Mouse (Mus musculus): ENCODE measurements at regions not wholly inside any gene's neighbourhood (a gene's known extent, or its start where the extent isn't known, plus 50 kb on each side); places are given as distances from the start of the nearest gene placed in this dataset.
A peak's percentile ranks its signal among the peaks of the same experiment; 100 is the strongest.

GRCm38 (mm10) chr12:9807406-9807805, 237.5 kb downstream of the Osr1 start:
- no peak for ATAC-seq (replicated peaks; ENCODE audit: low FRiP score)
- Histone ChIP-seq H3K4me2 (ENCODE audit: low read depth, low read length, severe bottlenecking) (no peak overlapping the region), H3K9ac (ENCODE audit: low read length) (no peak overlapping the region), H3K4me3 (ENCODE audit: low read depth, low read length) (no peak overlapping the region), H3K9me3 (ENCODE audit: control insufficient read depth, low read length) (no peaks in the 10 kb centered on the region), H3K4me1 (replicated peaks; ENCODE audit: control insufficient read depth, insufficient read depth, low read length) (no peaks in the 10 kb centered on the region), H3K36me3 (ENCODE audit: control insufficient read depth, insufficient read depth, low read length) (no peaks in the 10 kb centered on the region), H3K27ac (ENCODE audit: low read depth, low read length) (no peak overlapping the region), H3K27me3 (ENCODE audit: control insufficient read depth, insufficient read depth, low read length) (no peaks in the 10 kb centered on the region)
- WGBS: 70% methylated on average over 1 of the region's 1 CpGs
- DNase-seq (ENCODE audit: low spot score): no peak

- peak; percentile 54 for DNase-seq (ENCODE audit: low spot score)
- WGBS: 64% methylated on average over 3 of the region's 3 CpGs
These were observed 263.4 kb downstream of the Osr1 start for GRCm38 (mm10) chr12:9833273-9833672.

GRCm38 (mm10) chr12:9839198-9839845, 269.4 kb downstream of the Osr1 start:
- H3K9me3 ChIP-seq (ENCODE audit: control insufficient read depth, low read length): no peaks in the 10 kb centered on the region
- 70% methylated on average over 5 of the region's 5 CpGs for WGBS
- H3K36me3 ChIP-seq (ENCODE audit: control insufficient read depth, insufficient read depth, low read length): no peaks in the 10 kb centered on the region
- ATAC-seq (replicated peaks; ENCODE audit: low FRiP score): no peak
- no peaks in the 10 kb centered on the region for H3K4me1 ChIP-seq (replicated peaks; ENCODE audit: control insufficient read depth, insufficient read depth, low read length)
- H3K9ac ChIP-seq (ENCODE audit: low read length): no peak overlapping the region
- no peak overlapping the region for H3K27ac ChIP-seq (ENCODE audit: low read depth, low read length)
- DNase-seq (ENCODE audit: low spot score): no peak
- H3K27me3 ChIP-seq (ENCODE audit: control insufficient read depth, insufficient read depth, low read length): no peaks in the 10 kb centered on the region
- H3K4me3 ChIP-seq (ENCODE audit: low read depth, low read length): no peak overlapping the region
- H3K4me2 ChIP-seq (ENCODE audit: low read depth, low read length, severe bottlenecking): no peak overlapping the region

More at GRCm38 (mm10) chr12:9833273-9833672, 263.4 kb downstream of the Osr1 start:
- no peak overlapping the region for H3K4me2 ChIP-seq (ENCODE audit: low read depth, low read length, severe bottlenecking)
- H3K36me3 ChIP-seq (ENCODE audit: control insufficient read depth, insufficient read depth, low read length): no peaks in the 10 kb centered on the region
- no peak overlapping the region for H3K27ac ChIP-seq (ENCODE audit: low read depth, low read length)
- no peaks in the 10 kb centered on the region for H3K4me1 ChIP-seq (replicated peaks; ENCODE audit: control insufficient read depth, insufficient read depth, low read length)
- no peak for ATAC-seq (replicated peaks; ENCODE audit: low FRiP score)
- H3K9ac ChIP-seq (ENCODE audit: low read length): no peak overlapping the region
- H3K27me3 ChIP-seq (ENCODE audit: control insufficient read depth, insufficient read depth, low read length): no peaks in the 10 kb centered on the region
- no peaks in the 10 kb centered on the region for H3K9me3 ChIP-seq (ENCODE audit: control insufficient read depth, low read length)
- no peak overlapping the region for H3K4me3 ChIP-seq (ENCODE audit: low read depth, low read length)

GRCm38 (mm10) chr12:9839949-9840348, 270.0 kb downstream of the Osr1 start:
- Histone ChIP-seq H3K4me2 (ENCODE audit: low read depth, low read length, severe bottlenecking) (no peak overlapping the region), H3K27ac (ENCODE audit: low read depth, low read length) (no peak overlapping the region), H3K9me3 (ENCODE audit: control insufficient read depth, low read length) (no peaks in the 10 kb centered on the region), H3K4me3 (ENCODE audit: low read depth, low read length) (no peak overlapping the region), H3K4me1 (replicated peaks; ENCODE audit: control insufficient read depth, insufficient read depth, low read length) (no peaks in the 10 kb centered on the region), H3K9ac (ENCODE audit: low read length) (no peak overlapping the region), H3K36me3 (ENCODE audit: control insufficient read depth, insufficient read depth, low read length) (no peaks in the 10 kb centered on the region), H3K27me3 (ENCODE audit: control insufficient read depth, insufficient read depth, low read length) (no peaks in the 10 kb centered on the region)
- no peak for ATAC-seq (replicated peaks; ENCODE audit: low FRiP score)
- WGBS: 87% methylated on average over 2 of the region's 2 CpGs
- no peak for DNase-seq (ENCODE audit: low spot score)

GRCm38 (mm10) chr12:9847034-9847433, 277.1 kb downstream of the Osr1 start:
- DNase-seq (ENCODE audit: low spot score): no peak
- Histone ChIP-seq H3K36me3 (ENCODE audit: control insufficient read depth, insufficient read depth, low read length) (no peaks in the 10 kb centered on the region), H3K4me1 (replicated peaks; ENCODE audit: control insufficient read depth, insufficient read depth, low read length) (no peaks in the 10 kb centered on the region), H3K4me3 (ENCODE audit: low read depth, low read length) (no peak overlapping the region), H3K27me3 (ENCODE audit: control insufficient read depth, insufficient read depth, low read length) (no peaks in the 10 kb centered on the region), H3K27ac (ENCODE audit: low read depth, low read length) (no peak overlapping the region), H3K4me2 (ENCODE audit: low read depth, low read length, severe bottlenecking) (no peak overlapping the region), H3K9ac (ENCODE audit: low read length) (no peak overlapping the region), H3K9me3 (ENCODE audit: control insufficient read depth, low read length) (no peaks in the 10 kb centered on the region)
- 89% methylated on average over 2 of the region's 2 CpGs for WGBS
- no peak for ATAC-seq (replicated peaks; ENCODE audit: low FRiP score)

- Histone ChIP-seq H3K27ac (ENCODE audit: low read depth, low read length) (no peak overlapping the region), H3K27me3 (ENCODE audit: control insufficient read depth, insufficient read depth, low read length) (no peaks in the 10 kb centered on the region), H3K4me3 (ENCODE audit: low read depth, low read length) (no peak overlapping the region), H3K9me3 (ENCODE audit: control insufficient read depth, low read length) (no peaks in the 10 kb centered on the region), H3K4me1 (replicated peaks; ENCODE audit: control insufficient read depth, insufficient read depth, low read length) (no peaks in the 10 kb centered on the region), H3K4me2 (ENCODE audit: low read depth, low read length, severe bottlenecking) (no peak overlapping the region), H3K9ac (ENCODE audit: low read length) (no peak overlapping the region), H3K36me3 (ENCODE audit: control insufficient read depth, insufficient read depth, low read length) (no peaks in the 10 kb centered on the region)
- WGBS: 89% methylated on average over 7 of the region's 7 CpGs
- ATAC-seq (replicated peaks; ENCODE audit: low FRiP score) (no peak), DNase-seq (ENCODE audit: low spot score) (no peak)
These were observed 277.7 kb downstream of the Osr1 start for GRCm38 (mm10) chr12:9847465-9848205.

- ATAC-seq (replicated peaks; ENCODE audit: low FRiP score): no peak
- H3K9me3 ChIP-seq (ENCODE audit: control insufficient read depth, low read length): no peaks in the 10 kb centered on the region
- H3K9ac ChIP-seq (ENCODE audit: low read length): no peak overlapping the region
- no peak overlapping the region for H3K27ac ChIP-seq (ENCODE audit: low read depth, low read length)
- WGBS: 79% methylated on average over 3 of the region's 3 CpGs
- H3K4me3 ChIP-seq (ENCODE audit: low read depth, low read length): no peak overlapping the region
- H3K4me2 ChIP-seq (ENCODE audit: low read depth, low read length, severe bottlenecking): no peak overlapping the region
- no peak for DNase-seq (ENCODE audit: low spot score)
- H3K27me3 ChIP-seq (ENCODE audit: control insufficient read depth, insufficient read depth, low read length): no peaks in the 10 kb centered on the region
- H3K36me3 ChIP-seq (ENCODE audit: control insufficient read depth, insufficient read depth, low read length): no peaks in the 10 kb centered on the region
- H3K4me1 ChIP-seq (replicated peaks; ENCODE audit: control insufficient read depth, insufficient read depth, low read length): no peaks in the 10 kb centered on the region
These were observed 285.6 kb downstream of the Osr1 start for GRCm38 (mm10) chr12:9855503-9856024.

GRCm38 (mm10) chr12:9856128-9856621, 286.3 kb downstream of the Osr1 start:
- Histone ChIP-seq H3K4me2 (ENCODE audit: low read depth, low read length, severe bottlenecking) (no peak overlapping the region), H3K36me3 (ENCODE audit: control insufficient read depth, insufficient read depth, low read length) (no peaks in the 10 kb centered on the region), H3K9ac (ENCODE audit: low read length) (no peak overlapping the region), H3K4me1 (replicated peaks; ENCODE audit: control insufficient read depth, insufficient read depth, low read length) (no peaks in the 10 kb centered on the region), H3K27ac (ENCODE audit: low read depth, low read length) (no peak overlapping the region), H3K27me3 (ENCODE audit: control insufficient read depth, insufficient read depth, low read length) (no peaks in the 10 kb centered on the region), H3K9me3 (ENCODE audit: control insufficient read depth, low read length) (no peaks in the 10 kb centered on the region), H3K4me3 (ENCODE audit: low read depth, low read length) (no peak overlapping the region)
- DNase-seq (ENCODE audit: low spot score) (no peak), ATAC-seq (replicated peaks; ENCODE audit: low FRiP score) (no peak)
- WGBS: 92% methylated on average over 8 of the region's 8 CpGs
